Mouse (Mus musculus) stomach, postnatal 0 days (tissue): ENCODE results near the gene Tsen34.

Source experiments
- CTCF ChIP-seq: IDR thresholded peaks from 2 replicates; pipeline ENCODE4 v1.5.1; 2016; ENCODE audit warnings: antibody characterized with exemption, low read depth, mild to moderate bottlenecking, moderate library complexity
- EP300 ChIP-seq: optimal IDR thresholded peaks from 2 replicates; pipeline ENCODE3; 2016; ENCODE audit warnings: antibody characterized with exemption

DNA sequence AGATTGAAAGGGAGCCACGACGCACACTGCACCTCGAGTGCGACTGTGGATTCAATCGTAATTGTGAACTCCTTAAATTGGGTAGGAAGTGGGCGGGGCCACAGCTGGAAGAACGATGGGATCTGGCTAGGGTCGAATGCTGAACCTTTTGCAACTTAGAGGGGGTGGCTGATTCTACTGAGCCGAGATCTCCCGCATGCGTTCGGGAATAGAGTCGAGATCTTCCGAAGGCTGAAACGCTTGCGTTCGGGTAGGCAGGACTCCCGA is 1.1 kb downstream of the Tsen34 start:
- TF ChIP-seq CTCF (no peak), EP300 (no peak)
